Mouse (Mus musculus) cortical plate, adult 2 months (tissue): ENCODE data around the gene Slc30a2.

Experiments
- CTCF ChIP-seq: fragments of 200-500 bp; IDR thresholded peaks from 2 replicates; pipeline ENCODE4 v1.5.1; 2011; ENCODE audit warnings: mild to moderate bottlenecking, control low read depth, low read length; ENCODE audit not compliant: insufficient read depth; ENCODE audit errors: extremely low read depth
- POLR2A ChIP-seq: fragments of 200-500 bp; IDR thresholded peaks from 2 replicates; pipeline ENCODE4 v1.6.1; 2011; ENCODE audit warnings: mild to moderate bottlenecking, low read length, control low read depth; ENCODE audit not compliant: insufficient read depth; ENCODE audit errors: extremely low read depth

DNA sequence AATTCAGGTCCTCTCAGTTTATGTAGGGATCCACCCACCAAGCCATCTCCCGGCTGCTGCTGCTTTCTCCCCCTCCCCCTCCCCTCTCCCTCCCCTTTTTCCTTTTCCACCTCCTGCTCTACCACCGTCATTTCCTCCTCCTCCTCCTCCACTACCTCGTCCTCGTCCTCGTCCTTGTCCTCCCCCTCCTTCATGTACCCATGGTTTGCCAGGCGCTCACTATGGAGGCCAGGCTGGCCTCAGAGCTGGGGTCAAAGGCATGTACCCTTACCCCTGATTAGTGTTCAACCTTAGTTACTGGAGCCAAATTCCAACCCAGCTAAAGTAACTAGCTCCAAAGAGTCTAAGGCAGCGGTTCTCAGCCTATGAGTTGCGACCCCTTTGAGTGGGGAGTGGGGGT is 14.8 kb upstream of the Slc30a2 start:
- TF ChIP-seq POLR2A, result no peak
- no peak for TF ChIP-seq CTCF
